Mouse (Mus musculus) erythroblast, embryonic 14.5 days (primary cell): ENCODE data around the gene Lhfpl2.

Source experiments
- GATA1 ChIP-seq: IDR thresholded peaks from 2 replicates; pipeline ENCODE4 v1.6.1; 2012; ENCODE audit warnings: low read length, inconsistent platforms, mixed read lengths
- TAL1 ChIP-seq: IDR thresholded peaks from 3 replicates; pipeline ENCODE4 v1.6.1; 2012; ENCODE audit warnings: low read length, inconsistent platforms, mixed read lengths

- TF ChIP-seq TAL1 (no peak), GATA1 (no peak)
Observed at GRCm38 (mm10) chr13:94177148-94177547, 119.6 kb downstream of the Lhfpl2 start.
